Mouse (Mus musculus) heart, postnatal 10 days (tissue): ENCODE results near the gene Retreg3. TPM values are rescaled to one million over a fixed set of nuclear protein-coding genes. Genes with fewer than 3 reads are reported as not detected.
"Not testable (repeated sequence)": the region's sequence is repeated elsewhere in the genome, so short reads cannot be mapped to it uniquely, and the experiment has no call there.

ENCODE experiments used
- DNase-seq, 2 experiments: peaks; one replicate each; pipeline ENCODE4 v3.0.0; 2021
- intact Hi-C: fragments of 180-260 bp; cut with DNase I; formaldehyde crosslinking; loops from one replicate; pipeline ENCODE4 v1.15.1; 2025
- total RNA-seq, 2 experiments: library from RNA; stranded (reverse); gene quantifications; 2 replicates each; pipeline ENCODE4 v1.2.3; 2021

The Retreg3 gene
- total RNA-seq, result 10 to 100 TPM; 37.6 to 41.6 TPM

DNA sequence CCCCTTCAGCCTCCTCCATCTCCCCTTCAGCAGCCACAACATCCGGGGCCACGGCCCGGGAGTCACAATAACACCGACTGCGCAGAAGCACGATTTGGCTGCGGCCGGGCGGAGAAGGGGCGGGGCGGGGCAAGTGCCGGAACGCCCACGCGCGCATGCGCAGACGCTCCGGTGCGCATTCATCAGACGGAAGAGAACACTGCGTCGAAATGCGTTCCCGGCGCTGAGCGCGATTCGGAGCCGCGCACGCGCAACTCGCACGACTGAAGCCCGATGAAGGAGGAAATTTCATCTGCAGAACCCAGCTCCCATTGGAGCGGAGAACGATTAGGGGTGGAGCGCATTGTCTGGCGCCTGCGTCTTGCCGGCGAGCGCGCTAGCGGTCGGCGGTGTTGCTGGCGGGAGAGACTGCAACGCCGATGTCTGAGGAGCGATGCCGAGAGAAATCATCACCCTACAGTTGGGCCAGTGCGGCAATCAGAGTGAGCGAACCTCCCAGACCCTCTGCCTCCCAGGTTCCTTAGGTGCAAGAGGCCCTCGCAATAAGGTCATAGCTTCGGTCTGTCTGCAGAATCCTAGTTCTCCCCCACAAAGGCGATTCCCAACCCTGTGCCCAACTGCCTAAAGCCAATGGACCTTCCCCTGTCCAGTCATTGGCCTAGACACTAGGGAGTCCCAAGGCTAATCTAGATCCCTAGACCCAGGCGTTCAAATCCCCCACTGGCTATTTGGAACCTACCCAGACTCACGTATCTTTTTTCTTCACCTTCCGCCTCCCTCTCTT is at the start of gene Retreg3, which contains the start of gene Tubg1:
Gene Retreg3, minus strand, starts transcription at position 133 of the 784 bp plus-strand sequence.
Gene Tubg1, plus strand, starts transcription at position 178 of the 784 bp plus-strand sequence.
- intact Hi-C loops, result loop anchor here (2.0 kb wide), 1 partner anchor 49 kb away; no protein-coding TSS in a partner anchor
- peak; percentile 99 for DNase-seq

DNA sequence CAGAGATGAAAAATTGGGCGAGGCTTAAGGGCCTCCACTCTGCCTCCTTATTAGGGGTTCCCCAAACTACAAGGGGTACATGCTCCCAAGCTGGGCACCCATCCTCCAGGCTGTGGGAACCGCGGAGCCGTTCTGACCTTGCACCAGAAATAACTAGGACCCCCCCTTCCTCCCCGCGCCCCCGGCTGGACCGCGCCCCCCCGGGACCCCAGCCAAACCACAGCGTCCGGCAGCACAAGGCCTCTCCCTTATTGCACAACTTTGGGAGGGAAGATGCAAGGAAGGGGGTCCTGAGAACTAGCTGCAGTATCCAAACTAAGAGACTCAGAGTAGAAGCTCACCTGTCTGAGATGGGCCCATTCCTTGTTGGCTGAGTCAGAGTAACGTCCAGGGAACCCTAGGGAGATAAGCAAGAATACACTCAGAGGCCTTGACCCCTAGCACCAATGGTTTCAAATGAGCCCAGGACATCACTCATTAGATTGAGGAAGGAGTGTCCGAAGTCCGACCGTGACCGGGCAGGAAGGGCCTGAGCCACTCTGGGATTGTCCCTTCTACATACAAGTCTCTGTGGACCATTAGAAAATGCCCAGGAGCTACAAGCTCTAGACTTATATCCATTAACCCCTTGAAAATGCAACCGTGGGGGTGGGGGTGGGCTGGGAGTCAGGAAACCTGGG is 48.7 kb upstream of the Retreg3 start:
- intact Hi-C loops, result loop anchor here (2.0 kb wide), 2 partner anchors 22 to 48 kb away; no protein-coding TSS in a partner anchor
- peak in 1 of 2 experiments; percentile 53 for DNase-seq

DNA sequence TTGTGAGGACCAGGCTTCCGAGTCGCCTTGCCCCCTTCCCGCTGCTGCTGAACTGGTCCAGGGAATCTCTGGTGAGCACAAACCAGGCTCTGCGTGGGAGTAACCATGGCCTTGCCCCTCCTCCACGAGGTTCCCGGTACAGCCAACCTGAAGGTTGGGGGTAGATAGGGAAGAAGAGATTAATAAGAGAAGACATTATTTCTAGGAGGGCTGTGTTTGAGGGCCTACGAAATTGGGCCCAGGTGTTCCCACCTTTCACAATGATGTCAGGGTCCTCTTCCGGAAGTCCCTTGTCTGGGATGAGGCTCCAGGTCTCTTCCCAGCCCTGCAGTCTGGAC is 48.2 kb upstream of the Retreg3 start:
- DNase-seq, result no peak
- intact Hi-C loops, result loop anchor here (2.0 kb wide), 2 partner anchors 21 to 47 kb away; no protein-coding TSS in a partner anchor

DNA sequence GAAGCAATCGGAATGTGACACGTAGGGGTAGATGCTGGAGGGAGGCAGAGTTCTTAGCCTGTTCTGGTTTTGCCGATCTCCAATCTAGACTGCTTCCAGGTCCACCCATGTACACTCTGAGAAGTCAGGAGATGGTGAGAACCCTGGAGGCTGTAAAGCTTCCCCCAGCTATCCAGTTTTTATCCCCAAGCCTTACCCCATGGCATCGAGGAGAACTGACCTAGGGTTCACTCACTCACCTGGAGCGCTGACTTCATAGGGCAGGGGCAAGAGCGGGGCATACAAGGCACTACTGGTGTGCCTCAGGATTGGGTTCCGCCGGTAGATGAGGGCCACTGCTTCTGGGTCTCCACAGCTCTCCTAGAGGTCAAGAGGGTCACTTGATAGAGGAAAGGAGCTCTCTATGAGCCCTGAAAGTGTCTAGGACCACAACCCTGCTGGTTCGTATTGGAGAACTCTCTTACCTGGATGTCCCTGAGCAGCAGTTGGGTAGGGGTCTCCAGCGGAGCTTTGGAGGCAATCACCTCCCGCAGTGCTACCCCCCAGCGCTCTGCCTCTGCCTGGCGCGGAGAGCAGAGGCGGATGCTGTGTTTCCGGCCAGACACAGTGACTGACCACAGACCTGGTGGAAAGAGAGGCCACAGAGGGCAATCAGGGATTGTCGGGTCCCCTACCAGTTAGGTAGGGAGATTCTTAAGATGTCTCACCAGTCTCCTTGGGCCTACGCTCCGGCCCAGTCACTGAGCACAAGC is 47.7 kb upstream of the Retreg3 start:
- DNase-seq, result no peak
- intact Hi-C loops, result no loop called here

DNA sequence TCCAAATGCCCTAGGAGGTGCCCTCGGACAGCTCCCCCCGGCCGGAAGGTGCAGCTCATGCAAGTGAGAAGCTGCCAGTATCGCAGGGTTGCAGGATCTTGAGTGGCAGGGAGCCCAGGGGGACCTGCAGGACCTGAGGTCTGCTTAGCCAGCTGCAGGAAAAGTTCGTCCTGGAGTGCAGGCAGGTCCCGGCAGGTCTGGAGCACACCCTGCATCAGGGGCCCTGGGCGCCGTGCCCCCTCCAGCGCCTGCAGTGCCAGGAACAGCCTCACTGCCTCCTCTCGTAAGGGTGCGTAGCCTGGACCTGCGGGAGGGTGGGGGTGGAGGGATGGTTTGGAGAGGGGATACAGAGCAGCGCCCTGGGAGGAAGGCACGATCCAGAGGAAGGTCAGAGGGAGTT is 46.7 kb upstream of the Retreg3 start:
- no peak for DNase-seq
- intact Hi-C loops, result no loop called here

DNA sequence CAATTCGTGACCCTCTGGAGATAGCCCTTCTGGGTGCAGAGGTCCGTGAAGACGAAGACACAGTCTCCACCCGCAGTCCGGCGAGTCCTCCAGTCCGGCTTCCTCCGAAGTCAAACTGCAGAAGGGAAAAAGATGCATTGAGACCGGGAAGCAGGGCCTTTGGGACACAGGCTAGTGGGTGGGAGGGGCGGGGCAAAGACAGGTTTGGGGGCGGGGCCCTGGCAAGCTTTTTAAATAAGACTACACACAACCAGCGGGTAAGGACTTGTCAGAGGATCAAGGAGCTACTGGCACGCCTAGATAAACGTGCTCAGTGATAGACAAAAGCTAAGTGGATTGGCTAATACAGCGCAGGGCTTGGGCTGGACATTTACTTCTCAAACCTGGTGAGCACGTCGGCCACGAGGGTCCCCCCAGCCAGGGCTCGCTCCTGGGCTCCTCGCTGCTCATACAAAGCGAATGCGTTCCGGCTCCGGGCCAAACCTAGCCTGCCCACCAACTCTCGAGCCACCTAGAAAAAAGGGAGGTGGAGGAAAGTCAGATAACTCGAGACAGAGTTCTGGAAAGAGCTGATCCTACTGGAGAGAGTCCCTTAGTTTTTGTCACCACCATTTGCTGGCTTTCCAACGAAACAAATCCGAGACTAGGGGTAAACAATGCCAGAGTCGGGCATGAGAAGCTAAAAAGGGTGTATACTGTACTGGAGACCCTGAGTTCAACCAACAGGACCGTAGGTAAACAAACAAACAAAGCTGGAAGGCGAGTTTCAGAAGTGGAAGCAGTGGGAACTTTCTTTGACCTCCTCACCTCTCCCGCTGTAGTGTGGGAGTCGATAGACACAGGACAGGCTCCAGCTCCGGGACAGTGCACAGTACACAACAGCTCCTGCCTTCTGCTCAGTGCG is 45.2 kb upstream of the Retreg3 start:
- intact Hi-C loops, result no loop called here
- no peak for DNase-seq

DNA sequence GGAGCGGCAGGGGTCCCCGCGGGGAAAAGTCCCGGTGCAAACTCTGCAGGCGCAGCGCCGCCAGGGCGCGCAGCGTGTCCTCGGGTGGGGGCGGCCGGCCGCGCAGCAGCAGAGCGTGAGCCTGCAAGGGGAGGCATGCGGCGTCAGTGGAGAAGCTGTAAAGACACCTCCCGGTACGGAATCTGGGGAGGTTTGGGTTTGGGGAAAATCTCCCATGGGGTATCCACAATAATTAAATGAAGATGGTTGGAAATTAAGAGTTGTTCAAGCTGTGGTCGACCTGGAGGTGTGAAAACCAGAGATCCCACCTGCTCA is 44.6 kb upstream of the Retreg3 start:
- intact Hi-C loops, result no loop called here
- DNase-seq, result no peak

DNA sequence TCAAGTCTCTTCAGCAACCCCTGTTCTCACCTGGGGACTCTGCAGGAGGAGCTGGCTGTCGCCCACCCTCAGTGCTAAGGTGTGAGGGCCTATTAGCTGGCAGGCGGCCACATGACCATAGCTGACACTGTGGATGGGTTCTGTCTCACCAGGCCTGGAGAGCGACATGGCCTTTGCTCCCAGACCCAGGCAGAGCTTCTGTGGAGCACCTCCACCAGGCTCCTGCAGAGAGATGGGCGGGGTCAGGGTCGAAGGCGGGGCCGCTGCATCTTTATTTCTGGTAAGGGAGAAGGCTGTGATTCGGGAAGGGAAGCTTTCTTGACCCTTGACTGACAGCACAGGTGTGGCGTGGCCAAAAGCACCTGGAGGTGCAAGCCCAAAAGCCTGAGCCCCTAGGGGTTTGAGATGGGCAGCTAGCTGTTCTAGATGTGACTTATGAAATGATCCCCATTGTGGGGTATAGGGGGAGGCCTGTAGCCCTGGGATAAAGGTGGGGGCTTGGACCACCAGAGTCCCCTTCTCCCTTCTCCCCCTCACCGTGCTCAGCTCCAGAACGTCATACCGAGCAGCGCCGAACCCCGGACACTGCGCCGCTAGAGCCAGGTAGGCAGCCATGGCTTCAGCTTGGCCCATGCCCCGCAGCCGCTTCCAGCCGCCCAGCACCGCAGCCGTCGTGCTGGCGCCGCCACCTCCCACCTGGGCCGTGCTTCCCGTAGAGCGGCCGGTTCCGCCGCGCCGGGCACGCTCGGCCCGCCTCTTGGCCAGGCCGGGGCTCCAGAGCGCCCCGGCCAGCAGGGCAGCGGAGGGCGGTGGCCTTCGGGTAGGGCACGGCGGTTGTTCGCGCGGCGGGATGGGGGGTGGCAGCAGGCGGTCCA is 44.0 kb upstream of the Retreg3 start:
- intact Hi-C loops, result no loop called here
- no peak for DNase-seq

DNA sequence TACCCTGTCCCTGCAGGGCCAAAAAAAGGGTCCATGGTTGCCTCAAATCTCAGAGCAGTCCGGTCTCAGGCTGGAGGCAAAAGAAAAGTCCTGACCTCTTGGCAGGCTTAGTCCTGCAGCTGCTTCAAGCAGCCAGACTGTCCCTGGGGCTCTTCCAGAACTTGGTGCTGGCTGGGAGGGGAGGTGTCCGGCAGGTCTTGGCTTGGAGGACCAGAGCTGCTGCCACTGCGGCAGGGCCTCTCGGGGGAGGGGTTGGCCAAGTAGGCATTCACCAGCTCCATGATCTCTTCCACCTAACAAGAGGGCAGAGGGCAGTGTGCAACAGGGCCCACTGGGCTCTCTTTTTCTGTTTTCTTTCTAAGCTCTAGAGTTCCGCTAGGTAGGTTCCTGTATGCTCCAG is 43.1 kb upstream of the Retreg3 start:
- DNase-seq, result peak; percentile 83 to 85
- intact Hi-C loops, result no loop called here

DNA sequence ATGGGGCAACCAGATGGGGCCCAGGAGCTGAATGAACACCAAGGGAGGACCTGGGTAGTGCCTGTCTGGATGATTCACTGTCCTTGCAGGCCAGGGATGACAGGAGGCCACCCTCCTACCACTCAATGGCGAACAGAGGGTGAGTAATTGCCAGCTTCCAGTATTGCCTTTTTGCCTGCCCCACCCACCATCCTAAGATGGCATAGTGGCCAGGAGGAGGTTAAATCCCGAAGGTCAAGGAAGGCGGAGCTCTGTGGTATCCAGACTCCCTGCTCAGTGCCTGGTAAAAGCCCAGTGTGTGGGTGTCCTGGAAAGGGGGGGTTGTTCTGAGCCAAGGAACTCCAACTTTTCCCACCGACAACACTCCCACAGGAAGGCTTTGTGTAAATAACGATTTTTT is 42.6 kb upstream of the Retreg3 start:
- DNase-seq, result no peak
- intact Hi-C loops, result no loop called here

DNA sequence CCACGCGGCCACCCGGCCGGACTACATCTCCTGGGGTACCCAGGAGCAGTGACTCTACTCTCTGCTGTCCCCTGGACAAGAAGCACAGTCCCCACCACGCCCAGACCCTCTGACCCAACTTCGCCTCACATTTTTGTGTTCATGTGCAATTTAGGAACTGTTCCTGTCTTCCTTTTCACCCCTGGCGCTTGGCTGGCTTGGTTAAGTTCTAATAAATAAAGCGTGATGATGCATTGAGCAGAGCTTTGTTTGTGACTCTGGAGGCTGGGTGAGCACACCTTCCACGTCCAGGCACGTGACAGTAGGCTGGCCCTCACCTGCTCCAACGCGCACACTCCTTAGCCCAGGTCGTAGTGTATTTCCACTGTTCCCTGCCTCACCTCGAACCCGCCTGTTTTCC is 41.9 kb upstream of the Retreg3 start:
- no peak for DNase-seq
- intact Hi-C loops, result no loop called here

DNA sequence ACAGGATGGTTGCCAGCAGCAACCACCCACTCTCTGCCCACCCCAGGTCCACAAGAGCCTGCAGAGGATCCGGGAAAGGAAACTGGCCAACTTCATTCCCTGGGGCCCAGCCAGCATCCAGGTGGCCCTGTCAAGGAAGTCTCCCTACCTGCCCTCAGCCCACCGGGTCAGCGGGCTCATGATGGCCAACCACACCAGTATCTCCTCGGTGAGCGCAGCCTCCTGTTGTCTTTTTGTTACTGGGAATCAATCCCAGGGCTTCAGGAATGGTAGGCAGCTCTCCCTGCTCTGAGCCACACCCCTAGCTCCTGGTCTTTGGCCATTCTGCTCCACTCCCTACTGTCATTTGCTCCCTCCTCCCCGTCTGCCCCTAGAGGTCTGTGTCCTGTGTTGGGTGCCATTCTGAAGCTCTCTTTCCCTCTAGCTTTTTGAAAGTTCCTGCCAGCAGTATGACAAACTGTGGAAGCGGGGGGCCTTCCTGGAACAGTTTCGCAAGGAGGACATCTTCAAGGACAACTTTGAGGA is 41.4 kb upstream of the Retreg3 start:
- DNase-seq, intact Hi-C loops: not testable (repeated sequence)

DNA sequence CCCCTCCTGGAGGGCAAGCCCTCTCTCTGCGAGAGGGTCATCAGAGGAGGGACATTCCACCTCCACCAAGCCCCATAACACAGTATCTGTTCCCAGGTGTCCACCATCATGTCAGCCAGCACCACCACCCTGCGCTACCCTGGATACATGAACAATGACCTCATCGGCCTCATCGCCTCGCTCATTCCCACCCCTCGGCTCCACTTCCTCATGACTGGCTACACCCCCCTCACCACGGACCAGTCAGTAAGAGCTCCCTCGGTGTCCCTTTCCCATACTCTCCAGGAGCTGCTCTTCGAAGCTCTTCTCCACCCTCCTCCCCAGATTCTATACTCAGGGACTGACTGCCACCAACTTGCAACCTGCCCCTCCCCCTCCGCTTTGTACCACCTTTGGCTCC is 40.5 kb upstream of the Retreg3 start:
- DNase-seq, intact Hi-C loops: not testable (repeated sequence)

DNA sequence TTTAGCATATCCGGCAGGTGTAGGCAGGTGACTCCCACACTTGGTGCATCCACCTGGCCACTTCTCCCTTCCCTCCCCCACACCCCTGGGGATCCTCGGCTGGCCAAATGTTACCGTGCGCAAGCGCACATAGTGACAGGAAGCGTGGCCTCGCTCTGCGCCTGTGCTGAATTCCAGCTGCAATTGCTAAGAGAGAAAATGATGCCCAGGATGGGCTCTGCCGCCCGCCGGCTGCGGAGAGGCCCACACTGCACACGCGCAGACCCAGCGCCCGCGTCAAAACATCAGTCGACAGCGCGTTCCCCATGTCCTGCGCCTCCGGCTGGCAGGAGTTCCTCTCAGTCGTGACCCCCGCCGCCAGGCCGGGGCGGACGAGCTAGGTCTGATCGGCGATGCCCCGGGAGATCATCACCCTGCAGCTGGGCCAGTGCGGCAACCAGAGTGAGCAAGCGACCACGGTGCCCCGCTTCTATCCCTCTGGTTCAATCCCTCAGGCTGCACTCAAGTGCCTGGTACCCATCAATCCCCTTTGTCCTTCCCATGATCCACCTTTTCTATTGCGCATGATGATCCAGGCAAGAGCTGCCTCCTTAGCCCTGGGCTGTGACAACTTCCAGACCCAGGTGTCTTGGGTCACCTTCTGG is 36.2 kb upstream of the Retreg3 start, which contains the start of gene Tubg2:
Gene Tubg2, plus strand, starts transcription at position 180 of the 644 bp plus-strand sequence.
- peak; percentile 70 to 77 for DNase-seq
- intact Hi-C loops, result no loop called here

DNA sequence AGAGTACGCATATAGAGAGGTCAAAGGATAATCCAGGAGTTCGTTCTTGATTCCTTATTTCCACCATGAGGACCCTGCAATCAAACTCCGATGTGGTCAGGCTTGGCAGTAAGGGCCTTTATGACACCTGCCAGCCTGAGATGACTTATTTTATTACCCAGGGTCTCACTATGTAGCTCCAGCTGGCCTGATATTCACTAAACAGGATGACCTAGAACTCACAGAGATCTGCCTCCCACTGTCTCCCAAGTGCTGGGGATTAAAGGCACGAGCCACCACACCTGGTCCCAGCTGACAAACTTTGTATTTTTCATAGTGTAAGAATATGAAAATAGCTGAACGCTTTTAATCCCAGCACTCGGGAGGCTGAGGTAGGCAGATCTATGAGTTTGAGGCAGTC is 35.5 kb upstream of the Retreg3 start:
- intact Hi-C loops, result no loop called here
- DNase-seq, result no peak

DNA sequence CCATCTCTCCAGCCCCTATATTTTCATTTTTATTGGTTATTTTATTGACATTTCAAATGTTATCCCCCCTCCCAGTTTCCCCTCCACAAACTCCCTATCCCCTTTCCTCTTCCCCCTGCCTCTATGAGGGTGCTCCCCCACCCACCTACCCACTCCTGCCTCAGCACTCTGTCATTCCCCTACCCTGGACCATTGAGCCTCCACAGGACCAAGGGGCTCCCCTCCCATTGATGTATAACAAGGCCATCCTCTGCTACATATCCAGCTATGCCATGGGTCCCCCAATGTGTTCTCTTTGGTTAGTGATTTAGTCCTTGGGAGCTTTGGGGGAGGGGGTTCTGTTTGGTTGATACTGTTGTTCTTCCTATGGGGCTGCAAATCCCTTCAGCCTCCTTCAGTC is 35.0 kb upstream of the Retreg3 start:
- intact Hi-C loops, result no loop called here
- no peak for DNase-seq

DNA sequence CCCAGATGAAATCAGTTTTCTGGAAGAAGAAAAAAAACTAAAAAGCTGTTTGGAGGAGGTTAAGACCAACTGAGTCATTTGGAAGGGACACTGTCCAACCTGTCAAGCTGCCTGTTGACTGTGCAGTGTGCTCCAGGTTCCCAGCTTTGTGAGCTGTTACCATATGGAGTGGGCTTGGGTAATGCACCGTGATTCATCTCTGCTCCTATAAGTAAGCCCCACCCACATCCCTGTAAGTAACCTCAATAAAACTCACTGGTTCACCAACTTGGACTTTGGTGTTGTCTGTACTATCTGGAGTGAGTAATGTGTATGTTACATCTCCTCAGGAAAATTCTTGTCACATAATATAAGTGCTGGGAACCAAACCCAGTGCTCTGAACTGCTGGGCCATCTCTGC is 33.1 kb upstream of the Retreg3 start:
- no peak for DNase-seq
- intact Hi-C loops, result no loop called here

DNA sequence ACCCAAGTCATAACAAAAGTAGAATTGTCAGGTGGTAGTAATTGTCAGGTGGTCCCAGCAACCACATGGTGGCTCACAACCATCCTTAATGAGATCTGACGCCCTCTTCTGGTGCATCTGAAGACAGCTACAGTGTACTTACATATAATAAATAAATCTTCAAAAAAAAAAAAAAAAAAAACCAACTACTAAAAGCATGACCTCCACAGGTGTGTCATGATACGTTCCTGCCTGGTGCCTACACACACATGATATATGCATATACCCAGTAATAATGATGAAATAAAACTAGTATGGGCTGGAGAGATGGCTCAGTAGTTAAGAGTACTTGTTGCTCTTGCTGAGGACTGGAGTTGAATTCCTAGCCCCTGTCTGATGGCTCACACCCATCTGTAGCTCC is 31.4 kb upstream of the Retreg3 start:
- intact Hi-C loops, result no loop called here

More for the DNA sequence above, 31.4 kb upstream of the Retreg3 start:
- DNase-seq, result no peak
